Mouse (Mus musculus) hindbrain, postnatal 0 days (tissue): ENCODE data around the gene Gpr176. TPM values are rescaled to one million over a fixed set of nuclear protein-coding genes. Genes with fewer than 3 reads are reported as not detected.
A peak's percentile ranks its signal among the peaks of the same experiment; 100 is the strongest.

Source experiments
- ATAC-seq: fragments of 200-750 bp; cut with Nextera tagmentation; 2 replicates; pipeline ENCODE4 v1.8.0; 2017; ENCODE audit warnings: mild to moderate bottlenecking, moderate TSS enrichment, moderate library complexity
- DNase-seq: peaks from one replicate; pipeline ENCODE4 v3.0.0-alpha.2; 2015; ENCODE audit warnings: low spot score
- H3K27ac ChIP-seq: fragments of 300-500 bp; sonication (generic); 2 replicates; pipeline ENCODE4 v1.5.1; 2014; ENCODE audit warnings: mild to moderate bottlenecking
- H3K27me3 ChIP-seq: fragments of 300-500 bp; sonication (generic); 2 replicates; pipeline ENCODE4 v1.6.1; 2014; ENCODE audit warnings: low read length, mixed read lengths; ENCODE audit not compliant: insufficient read depth
- H3K36me3 ChIP-seq: fragments of 300-500 bp; sonication (generic); 2 replicates; pipeline ENCODE4 v1.6.1; 2014; ENCODE audit warnings: low read length, mixed read lengths; ENCODE audit not compliant: insufficient read depth
- H3K4me1 ChIP-seq: fragments of 300-500 bp; sonication (generic); 2 replicates; pipeline ENCODE4 v1.6.1; 2014; ENCODE audit warnings: antibody characterized with exemption, low read length, mixed read lengths; ENCODE audit not compliant: insufficient read depth
- H3K4me2 ChIP-seq: fragments of 300-500 bp; sonication (generic); 2 replicates; pipeline ENCODE4 v1.6.1; 2014; ENCODE audit warnings: low read depth, mild to moderate bottlenecking, low read length, moderate library complexity, mixed read lengths
- H3K4me3 ChIP-seq: fragments of 300-500 bp; sonication (generic); 2 replicates; pipeline ENCODE4 v1.5.1; 2014; ENCODE audit warnings: low read length
- H3K9ac ChIP-seq: fragments of 300-500 bp; sonication (generic); replicated peaks from 2 replicates; pipeline ENCODE4 v1.6.1; 2014; ENCODE audit warnings: mild to moderate bottlenecking, low read length, moderate library complexity, mixed read lengths
- H3K9me3 ChIP-seq: fragments of 300-500 bp; sonication (generic); 2 replicates; pipeline ENCODE4 v1.6.1; 2016; ENCODE audit warnings: low read length, mixed read lengths
- CTCF ChIP-seq: IDR thresholded peaks from 2 replicates; pipeline ENCODE4 v1.5.1; 2016; ENCODE audit warnings: antibody characterized with exemption, control low read depth, low read depth
- WGBS: fragments of 180-500 bp; shearing (Covaris S2); extraction: QIAGEN DNeasy Blood & Tissue Kit; methylation state at CpG from one replicate; pipeline ENCODE4 v1.1.7; 2014; 5-methylcytosine and 5-hydroxymethylcytosine counted together
- polyA plus RNA-seq: library from polyadenylated mRNA; unstranded; fragments of >200 nt; fragmentation: Nextera tagmentation; extraction: Ambion mirVana; gene quantifications from 2 replicates; pipeline ENCODE4 v1.2.1, GENCODE M21; 2015
- total RNA-seq: library from RNA; depleted of rRNA; stranded (reverse); fragments of >200 nt; gene quantifications from 2 replicates; pipeline ENCODE4 v1.2.3, GENCODE M21; 2014

Gpr176 gene
- total and polyA plus RNA-seq, 2 experiments from 2014 or later, result 8.4 to 11.6 TPM

DNA sequence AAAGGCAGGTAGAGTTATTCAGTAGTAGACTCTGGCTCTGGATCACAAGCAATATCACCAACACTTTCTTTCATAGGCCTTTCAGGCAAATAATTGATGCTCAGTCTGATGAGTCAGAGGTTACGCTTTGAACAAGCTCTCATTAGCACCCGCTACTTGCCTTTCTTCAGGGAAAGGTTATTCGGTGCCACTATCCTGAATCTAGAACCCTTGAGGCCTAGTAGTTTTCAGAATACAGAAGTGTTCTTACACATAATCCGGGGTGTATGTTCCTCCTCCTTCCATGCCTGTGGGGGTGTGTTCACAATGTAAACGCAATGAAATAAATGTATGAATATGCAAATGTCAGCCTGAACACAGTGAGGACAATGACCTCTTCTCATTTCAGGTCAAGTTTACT is 16.9 kb upstream of the Gpr176 start:
- 73% methylated on average over 5 of the region's 5 CpGs for WGBS
- no peak overlapping the region for H3K27ac ChIP-seq
- H3K4me2 ChIP-seq, result peak overlapping the region; percentile 83; the same call in 1 of the 2 replicates
- no peaks in the 10 kb centered on the region for H3K36me3 ChIP-seq
- no peaks in the 10 kb centered on the region for H3K9me3 ChIP-seq
- ATAC-seq (no peak), DNase-seq (no peak)
- no peak overlapping the region for H3K9ac ChIP-seq
- TF ChIP-seq CTCF, result no peak
- H3K4me3 ChIP-seq, result no peak overlapping the region
- peaks cover 11% of the 10 kb centered on the region for H3K4me1 ChIP-seq
- no peaks in the 10 kb centered on the region for H3K27me3 ChIP-seq

DNA sequence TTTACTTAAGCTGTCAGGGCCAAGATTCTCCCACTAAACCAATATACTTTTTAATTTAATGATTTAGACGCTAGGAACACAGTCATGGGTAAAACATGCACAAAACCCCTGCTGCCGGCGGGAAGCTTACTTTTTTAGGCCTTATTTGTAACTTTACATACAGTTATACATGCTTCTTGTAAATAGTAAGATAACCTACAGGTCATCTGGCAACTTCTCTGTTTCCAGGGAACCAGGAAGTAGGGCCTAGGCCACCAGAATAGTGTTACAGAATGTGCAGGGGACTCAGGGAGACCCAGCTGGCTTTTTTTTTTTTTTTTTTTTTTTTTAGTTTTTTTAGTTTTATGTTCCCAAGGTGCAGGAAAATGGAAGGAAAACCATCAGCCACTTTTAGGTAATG is 16.4 kb upstream of the Gpr176 start:
- no peaks in the 10 kb centered on the region for H3K27me3 ChIP-seq
- WGBS, result 66% methylated on average over 3 of the region's 3 CpGs
- no peaks in the 10 kb centered on the region for H3K9me3 ChIP-seq
- peak overlapping the region; percentile 83 for H3K4me3 ChIP-seq
- H3K4me2 ChIP-seq, result peak overlapping the region; percentile 83
- H3K27ac ChIP-seq, result peak overlapping the region; percentile 92; the same call in 1 of the 2 replicates
- H3K9ac ChIP-seq, result peak overlapping the region; percentile 70; the same call in 1 of the 2 replicates
- ATAC-seq, result no peak
- no peak for DNase-seq
- no peaks in the 10 kb centered on the region for H3K36me3 ChIP-seq
- H3K4me1 ChIP-seq, result peaks cover 11% of the 10 kb centered on the region
- no peak for TF ChIP-seq CTCF

DNA sequence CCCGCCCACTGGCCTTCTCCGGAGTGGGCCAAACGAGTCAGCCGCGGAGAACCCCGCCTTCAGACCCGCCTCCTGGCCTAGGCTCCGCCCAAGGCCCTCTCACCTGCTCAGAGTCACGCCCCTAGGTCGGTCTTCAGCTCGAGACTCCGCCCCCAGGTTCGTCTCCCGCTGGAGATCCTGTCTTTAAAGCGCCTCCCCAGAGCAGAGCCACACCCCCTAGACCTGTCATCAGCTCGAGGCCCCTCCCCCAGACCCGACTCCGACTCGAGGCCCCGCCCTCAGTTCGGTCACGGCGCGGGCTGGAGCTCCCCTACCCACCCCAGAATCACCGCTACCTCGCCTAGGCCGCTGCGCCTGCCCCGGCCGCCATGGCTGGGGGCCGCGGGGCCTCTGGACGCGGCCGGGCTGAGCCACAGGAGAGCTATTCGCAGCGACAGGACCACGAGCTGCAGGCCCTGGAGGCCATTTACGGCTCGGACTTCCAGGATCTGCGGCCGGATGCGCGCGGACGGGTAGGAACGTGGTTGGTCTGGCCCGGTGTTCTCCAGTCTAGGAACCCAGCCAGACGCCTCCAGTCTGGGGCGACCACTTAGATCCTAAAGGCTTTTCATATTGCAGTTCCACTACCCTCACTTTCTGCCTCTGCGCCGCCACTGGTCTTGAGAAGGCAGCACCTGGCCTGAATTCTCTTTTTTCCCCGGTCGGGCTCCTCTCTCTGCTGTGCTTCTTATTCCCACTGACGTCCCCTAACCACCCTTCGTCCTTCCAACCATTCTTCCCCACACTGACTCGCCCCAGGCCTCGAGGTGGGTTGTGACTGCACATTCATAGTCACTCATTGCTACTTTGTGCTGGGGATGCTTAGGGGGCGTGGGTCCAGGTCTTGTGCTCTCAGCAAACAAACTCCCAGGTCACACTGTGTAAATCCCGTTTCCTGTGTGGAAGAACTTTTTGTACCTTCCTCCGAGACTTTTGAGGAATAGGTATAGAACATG is 15.4 kb upstream of the Gpr176 start, which contains the start of gene Eif2ak4:
TSS of gene Eif2ak4 (plus strand) at position 278 of the 995 bp plus-strand sequence.
- TF ChIP-seq CTCF, result no peak
- Histone ChIP-seq H3K4me3 (peak within 1 kb of the TSS; percentile 83), H3K36me3 (no peaks in the 10 kb centered on the region), H3K27me3 (no peaks in the 10 kb centered on the region), H3K27ac (peak within 1 kb of the TSS; percentile 92), H3K9ac (peak within 1 kb of the TSS; percentile 70), H3K9me3 (no peaks in the 10 kb centered on the region), H3K4me2 (peak within 1 kb of the TSS; percentile 83), H3K4me1 (peaks cover 11% of the 10 kb centered on the region)
- peak; percentile 98 for ATAC-seq
- under 1% methylated on average over 51 of the region's 61 CpGs for WGBS
- peak; percentile 99 for DNase-seq

DNA sequence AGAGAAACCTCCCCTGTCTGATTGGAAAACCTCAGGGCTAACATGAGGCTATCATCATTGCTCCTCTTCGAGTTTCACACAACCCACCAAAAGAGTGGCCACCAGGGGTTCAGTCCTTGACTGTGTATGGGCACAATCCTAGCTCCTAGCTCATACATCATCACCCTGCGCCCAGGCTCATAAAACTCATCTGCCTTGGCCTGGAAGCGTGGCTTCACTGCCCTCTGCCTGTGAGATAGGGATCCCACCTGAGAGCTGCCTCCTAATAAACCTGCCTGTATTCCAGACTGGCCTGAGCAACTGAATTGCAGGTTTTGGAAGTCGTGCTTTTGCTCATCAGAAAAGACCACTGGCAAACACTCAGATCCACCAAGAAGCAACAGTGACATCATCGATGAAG is 10.2 kb upstream of the Gpr176 start:
- no peak overlapping the region for H3K27ac ChIP-seq
- peak; percentile 19 for DNase-seq
- H3K9me3 ChIP-seq, result no peaks in the 10 kb centered on the region
- H3K36me3 ChIP-seq, result no peaks in the 10 kb centered on the region
- no peak overlapping the region for H3K4me2 ChIP-seq
- 77% methylated on average over 5 of the region's 5 CpGs for WGBS
- no peaks in the 10 kb centered on the region for H3K27me3 ChIP-seq
- peak; percentile 55 for TF ChIP-seq CTCF
- no peaks in the 10 kb centered on the region for H3K4me1 ChIP-seq
- no peak for ATAC-seq
- H3K9ac ChIP-seq, result no peak overlapping the region
- no peak overlapping the region for H3K4me3 ChIP-seq

- ATAC-seq, result no peak
- Histone ChIP-seq H3K4me3 (no peak overlapping the region), H3K27ac (no peak overlapping the region), H3K4me1 (no peaks in the 10 kb centered on the region), H3K4me2 (no peak overlapping the region), H3K27me3 (no peaks in the 10 kb centered on the region), H3K9me3 (no peaks in the 10 kb centered on the region), H3K9ac (no peak overlapping the region), H3K36me3 (no peaks in the 10 kb centered on the region)
- no peak for TF ChIP-seq CTCF
- no peak for DNase-seq
- 17% methylated on average over 1 of the region's 1 CpGs for WGBS
Observed at GRCm38 (mm10) chr2:118379756-118380155, 6.5 kb upstream of the Gpr176 start.

DNA sequence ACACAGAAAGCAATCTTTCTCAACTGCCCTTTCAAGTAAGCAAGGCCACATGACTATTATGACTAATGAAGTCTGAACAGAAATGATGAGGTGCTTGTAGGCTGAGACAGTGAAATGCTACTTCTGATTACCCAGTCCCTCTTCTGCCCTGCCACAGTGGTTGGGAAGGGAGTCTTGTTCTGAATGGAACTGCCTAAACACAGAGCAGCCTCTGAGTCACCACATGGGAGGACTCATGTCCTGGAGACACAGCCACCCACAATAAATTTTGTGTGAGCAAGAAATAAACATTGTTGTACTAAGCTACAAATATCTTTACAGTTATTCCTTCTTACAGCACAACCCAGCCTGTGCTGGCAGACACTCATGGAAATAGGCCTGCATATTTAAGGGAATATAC is 2.7 kb upstream of the Gpr176 start:
- no peaks in the 10 kb centered on the region for H3K27me3 ChIP-seq
- no peak for TF ChIP-seq CTCF
- no peak overlapping the region for H3K4me3 ChIP-seq
- H3K4me2 ChIP-seq, result no peak overlapping the region
- no peaks in the 10 kb centered on the region for H3K9me3 ChIP-seq
- ATAC-seq (no peak), DNase-seq (no peak)
- H3K4me1 ChIP-seq, result no peaks in the 10 kb centered on the region
- no peaks in the 10 kb centered on the region for H3K36me3 ChIP-seq
- no peak overlapping the region for H3K27ac ChIP-seq
- no peak overlapping the region for H3K9ac ChIP-seq

DNA sequence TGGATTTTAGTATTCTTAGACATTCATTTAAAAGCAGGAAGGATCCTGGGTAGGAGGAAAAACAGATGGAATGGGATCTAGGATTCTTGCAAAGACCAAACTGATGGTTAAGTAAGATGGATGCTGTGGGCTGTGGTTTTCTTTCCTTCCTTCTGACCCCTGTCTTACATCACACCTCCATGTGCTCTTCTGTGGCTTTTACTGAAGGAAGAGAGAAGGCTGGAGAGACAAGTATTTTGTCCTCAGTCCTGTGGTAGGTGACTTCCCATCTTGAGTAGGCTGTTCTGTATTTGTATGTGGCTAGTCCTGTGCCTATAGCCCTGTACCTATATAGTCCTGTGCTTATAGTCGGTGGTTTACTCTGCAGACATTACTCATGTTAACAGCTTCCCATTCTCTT is 2.3 kb upstream of the Gpr176 start:
- Histone ChIP-seq H3K9ac (no peak overlapping the region), H3K27ac (no peak overlapping the region), H3K9me3 (no peaks in the 10 kb centered on the region), H3K4me2 (no peak overlapping the region), H3K27me3 (no peaks in the 10 kb centered on the region), H3K36me3 (no peaks in the 10 kb centered on the region), H3K4me3 (no peak overlapping the region), H3K4me1 (no peaks in the 10 kb centered on the region)
- no peak for TF ChIP-seq CTCF
- no peak for DNase-seq
- no peak for ATAC-seq
- 90% methylated on average over 1 of the region's 1 CpGs for WGBS
